In the genomic region with DNA sequence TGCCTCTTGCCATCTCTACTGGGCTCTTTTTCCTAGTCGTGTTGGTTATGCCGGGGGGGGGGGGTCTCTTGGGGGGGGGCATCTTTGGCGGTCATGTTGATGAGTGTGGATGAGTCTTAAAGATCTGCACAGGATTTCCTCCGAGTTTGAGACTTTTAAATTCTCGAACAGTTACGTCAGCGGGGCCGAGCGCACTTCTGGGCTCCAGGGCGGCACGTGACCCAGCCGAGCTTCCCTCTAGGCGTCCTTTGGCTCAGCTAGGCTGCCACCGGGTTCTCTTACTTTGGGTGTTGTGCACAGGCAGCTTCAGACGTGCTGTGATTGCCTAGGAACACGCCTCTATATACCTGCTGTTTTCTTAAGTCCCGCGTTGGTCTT, we compare ENCODE assay signal across 8 mouse cellular contexts.
DNase-seq lines count a peak whose midpoint lies in the region; TF ChIP-seq lines count a peak whose summit lies in the region.

No protein-coding gene starts in this region.

- TF ChIP-seq POLR2A in cerebellum, adult 2 months (IDR thresholded peaks at IDR 0.05; ENCODE audit: borderline replicate concordance, insufficient read depth, low read length), result no peak

- no peaks in the 10 kb centered on the region for H3K4me1 ChIP-seq in cerebellum, adult 2 months (ENCODE audit: control insufficient read depth, insufficient read depth, low read length)

- H3K27ac ChIP-seq in cerebellum, adult 2 months (ENCODE audit: insufficient read depth, low read length), result no peak overlapping the region

- H3K27me3 ChIP-seq in cerebellum, adult 2 months (ENCODE audit: control insufficient read depth, insufficient read depth, low read length), result no peaks in the 10 kb centered on the region

- WGBS in cerebellum, adult 2 months, result 16% methylated on average over 18 of the region's 18 CpGs

- no peak for TF ChIP-seq CTCF in cerebellum, adult 2 months (IDR thresholded peaks at IDR 0.05; ENCODE audit: borderline replicate concordance, insufficient read depth, low read depth, low read length)

- peak overlapping the region; percentile 43 for H3K4me3 ChIP-seq in cerebellum, adult 2 months (replicated peaks; ENCODE audit: insufficient read depth, low read depth, low read length)

- no peak for DNase-seq in cerebellum, adult 2 months
- DNase-seq in cerebellum, adult 11-12 months, result no peak
- DNase-seq in embryo, embryonic 10.5 days (ENCODE audit: low spot score), result peak; percentile 90
- DNase-seq in heart, adult 8-10 months (ENCODE audit: low spot score), result peak; percentile 89
- peak; percentile 86 to 90 for DNase-seq in kidney, adult 8-10 months
- DNase-seq in lung, postnatal 14 days, result peak; percentile 85
- peak; percentile 49 for DNase-seq in ovary, postnatal 14 days (ENCODE audit: low spot score)
- peak; percentile 66 to 77 for DNase-seq in urinary bladder, postnatal 4 days (ENCODE audit: low spot score in 2 of 2)

Comparison
In these comparisons a context has a peak if more than half of its experiments do, and no peak if none do; other contexts are left out.
1. DNase-seq: peak in embryo, embryonic 10.5 days (single experiment), heart, adult 8-10 months (single experiment), kidney, adult 8-10 months (2 of 2), lung, postnatal 14 days (single experiment), ovary, postnatal 14 days (single experiment) and urinary bladder, postnatal 4 days (2 of 2); none in cerebellum, adult 2 months (0 of 2) and cerebellum, adult 11-12 months (single experiment).